ENCODE assay signal across 8 mouse cellular contexts in genomic region chr13:20271799-20272198, GRCm38 (mm10).
DNase-seq lines count a peak whose midpoint lies in the region; ATAC-seq and TF ChIP-seq lines count a peak whose summit lies in the region.
"Had no signal": no experiment of that assay in that cellular context is flagged by ENCODE, and none has a peak within 500 bp of the region (broad histone marks: within the 10 kb centered on the region; RNA-seq: fewer than 3 reads in every experiment).

No protein-coding gene starts in this region.

- intact Hi-C loops in left cerebral cortex, adult 2 months (cut with DNase I) = loop anchor here (2.0 to 5.0 kb wide), 3 partner anchors 179 to 574 kb away; partner anchors contain the start of genes Elmo1 and Nme8

- peak; percentile 77 for TF ChIP-seq CTCF in forebrain, postnatal 0 days (IDR thresholded peaks at IDR 0.05; ENCODE audit: low read depth)
- peak; percentile 74 for TF ChIP-seq CTCF in left cerebral cortex, adult 2 months (IDR thresholded peaks at IDR 0.05)
- peak; percentile 66; the same call in 1 of the 2 replicates for TF ChIP-seq CTCF in brain, embryonic 14.5 days (IDR thresholded peaks at IDR 0.05; ENCODE audit: borderline replicate concordance, extremely low read depth, insufficient read depth, insufficient read length)

- no peak overlapping the region for H3K9ac ChIP-seq in forebrain, postnatal 0 days

- H3K27me3 ChIP-seq in forebrain, postnatal 0 days (ENCODE audit: insufficient read depth, low read length) = 0 out of 2 replicates have a peak, but pooled peaks cover 4% of the 10 kb centered on the region
- H3K27me3 ChIP-seq in forebrain, embryonic 10.5 days (ENCODE audit: poor library complexity, severe bottlenecking) = no peaks in the 10 kb centered on the region

- TF ChIP-seq POLR2A in brain, embryonic 14.5 days (IDR thresholded peaks at IDR 0.05; ENCODE audit: borderline replicate concordance, extremely low read depth, insufficient read depth, insufficient read length, poor library complexity, severe bottlenecking) = no peak

- ATAC-seq in forebrain, postnatal 0 days = peak; percentile 46; the same call in 1 of the 2 replicates

- WGBS in forebrain, postnatal 0 days = 39% methylated on average over 3 of the region's 3 CpGs
- WGBS in forebrain, embryonic 10.5 days = 56% methylated on average over 3 of the region's 3 CpGs

- no peak overlapping the region for H3K4me2 ChIP-seq in forebrain, postnatal 0 days (ENCODE audit: low read depth)

- H3K4me1 ChIP-seq in forebrain, postnatal 0 days (ENCODE audit: insufficient read depth) = no peaks in the 10 kb centered on the region
- H3K4me1 ChIP-seq in forebrain, embryonic 10.5 days = no peaks in the 10 kb centered on the region

- no peaks in the 10 kb centered on the region for H3K36me3 ChIP-seq in forebrain, postnatal 0 days (ENCODE audit: insufficient read depth)
- no peaks in the 10 kb centered on the region for H3K36me3 ChIP-seq in forebrain, embryonic 10.5 days (replicated peaks)

- no peaks in the 10 kb centered on the region for H3K9me3 ChIP-seq in forebrain, postnatal 0 days (ENCODE audit: low read length)
- no peaks in the 10 kb centered on the region for H3K9me3 ChIP-seq in forebrain, embryonic 10.5 days

- no peak overlapping the region for H3K4me3 ChIP-seq in forebrain, postnatal 0 days (ENCODE audit: low read depth, low read length)
- no peak overlapping the region for H3K4me3 ChIP-seq in forebrain, embryonic 10.5 days
- H3K4me3 ChIP-seq in left cerebral cortex, adult 2 months = no peak overlapping the region

- peak; percentile 72 for DNase-seq in forebrain, postnatal 0 days
- no peak for DNase-seq in forebrain, embryonic 10.5 days (ENCODE audit: extremely low spot score, low spot score)
- DNase-seq in left cerebral cortex, adult 2 months (ENCODE audit: extremely low spot score in 1 of 2, low spot score in 2 of 2) = peak; percentile 19 to 30
- no peak for DNase-seq in left cerebral cortex, adult 9 months (ENCODE audit: low spot score in 2 of 2)
- peak; percentile 8 for DNase-seq in ES-CJ7 (ENCODE audit: low read depth, low spot score)
- peak; percentile 72 for DNase-seq in brain, embryonic 14.5 days (ENCODE audit: low read depth)
- DNase-seq in B cell, adult 2 months = no peak
- DNase-seq: heart, adult 18-20 months had no signal

- no peak overlapping the region for H3K27ac ChIP-seq in forebrain, postnatal 0 days (ENCODE audit: low read depth, low read length)
- no peak overlapping the region for H3K27ac ChIP-seq in forebrain, embryonic 10.5 days
- H3K27ac ChIP-seq in left cerebral cortex, adult 2 months = no peak overlapping the region

Comparison
In these comparisons a context has a peak if more than half of its experiments do, and no peak if none do; other contexts are left out.
1. DNase-seq: peak in forebrain, postnatal 0 days (single experiment), left cerebral cortex, adult 2 months (2 of 2), ES-CJ7 (single experiment) and brain, embryonic 14.5 days (single experiment); none in forebrain, embryonic 10.5 days (single experiment), left cerebral cortex, adult 9 months (0 of 2) and B cell, adult 2 months (0 of 2).
2. Peak in every context shown above with its lines, with median percentiles within 50 percentile points of each other: CTCF ChIP-seq.